Mouse (Mus musculus) heart, embryonic 16.5 days (tissue): Measurements from ENCODE around the gene Aaed1. TPM values are rescaled to one million over a fixed set of nuclear protein-coding genes. Genes with fewer than 3 reads are reported as not detected.

Experiments
- ATAC-seq: fragments of 200-750 bp; cut with Nextera tagmentation; replicated peaks from 2 replicates; pipeline ENCODE4 v1.8.0; 2017; ENCODE audit warnings: moderate number of reproducible peaks; ENCODE audit not compliant: insufficient read depth, low FRiP score; ENCODE audit errors: extremely low read depth
- H3K27ac ChIP-seq: fragments of 300-500 bp; sonication (generic); 2 replicates; pipeline ENCODE4 v1.5.1; 2014; ENCODE audit warnings: mild to moderate bottlenecking, low read length, control low read depth, moderate library complexity
- H3K27me3 ChIP-seq: fragments of 300-500 bp; sonication (generic); 2 replicates; pipeline ENCODE4 v1.6.1; 2014; ENCODE audit warnings: low read length, mixed read lengths; ENCODE audit not compliant: control insufficient read depth, insufficient read depth
- H3K36me3 ChIP-seq: fragments of 300-500 bp; sonication (generic); 2 replicates; pipeline ENCODE4 v1.6.1; 2014; ENCODE audit not compliant: control insufficient read depth, insufficient read depth
- H3K4me1 ChIP-seq: fragments of 300-500 bp; sonication (generic); 2 replicates; pipeline ENCODE4 v1.6.1; 2014; ENCODE audit warnings: low read length, mixed read lengths; ENCODE audit not compliant: control insufficient read depth, insufficient read depth
- H3K4me2 ChIP-seq: fragments of 300-500 bp; sonication (generic); 2 replicates; pipeline ENCODE4 v1.6.1; 2014; ENCODE audit warnings: low read depth, mild to moderate bottlenecking, control low read depth, low read length
- H3K4me3 ChIP-seq: fragments of 300-500 bp; sonication (generic); 2 replicates; pipeline ENCODE4 v1.5.1; 2014; ENCODE audit warnings: mild to moderate bottlenecking, control low read depth, low read length
- H3K9ac ChIP-seq: fragments of 300-500 bp; sonication (generic); 2 replicates; pipeline ENCODE4 v1.6.1; 2014; ENCODE audit warnings: low read length, control low read depth
- H3K9me3 ChIP-seq: fragments of 300-500 bp; sonication (generic); replicated peaks from 2 replicates; pipeline ENCODE4 v1.6.1; 2016; ENCODE audit warnings: low read length; ENCODE audit not compliant: control insufficient read depth
- WGBS: fragments of 180-500 bp; shearing (Covaris S2); extraction: QIAGEN DNeasy Blood & Tissue Kit; methylation state at CpG from one replicate; pipeline ENCODE4 v1.1.7; 2014; 5-methylcytosine and 5-hydroxymethylcytosine counted together
- polyA plus RNA-seq: library from polyadenylated mRNA; unstranded; fragments of >200 nt; fragmentation: Nextera tagmentation; extraction: Ambion mirVana; gene quantifications from 2 replicates; pipeline ENCODE4 v1.2.1, GENCODE M21; 2015

The Aaed1 gene
- polyA plus RNA-seq, 1 experiment from 2014 or later = 70.4 TPM

DNA sequence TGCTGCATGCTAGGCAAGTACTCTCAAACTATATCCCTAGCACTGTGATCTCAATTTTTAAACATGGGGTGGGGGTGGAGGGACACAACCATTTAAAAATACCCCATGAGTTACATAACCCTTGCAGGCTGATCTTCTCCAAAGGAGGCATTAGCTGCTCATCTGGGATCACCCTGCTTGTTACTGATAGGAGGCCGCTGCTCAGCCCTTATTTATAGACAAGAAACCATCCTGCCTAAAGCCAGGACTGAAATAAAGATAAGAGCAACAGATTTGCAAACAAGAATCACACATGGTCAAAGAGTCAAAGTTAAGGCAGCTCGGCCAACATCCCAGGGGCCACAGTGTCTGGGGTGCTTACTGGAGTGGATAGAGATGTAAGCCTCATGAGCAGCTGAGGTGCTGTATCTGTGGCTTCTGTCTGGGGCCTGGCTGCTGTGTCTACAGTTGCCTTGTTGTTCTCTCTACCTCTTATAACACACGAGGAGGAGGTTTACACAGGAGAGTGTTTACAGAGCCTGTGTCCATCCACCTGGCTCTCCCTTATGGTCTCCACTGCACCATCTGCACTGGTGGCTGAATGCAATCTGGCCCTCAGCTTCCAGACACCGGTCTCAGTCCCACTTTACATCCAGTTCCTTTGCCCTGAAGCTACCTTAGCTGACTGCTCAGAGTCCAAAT, 75.4 kb downstream of the Aaed1 start:
- 0 out of 2 replicates have a peak overlapping the region, but pooled peaks have one; percentile 7 for H3K9ac ChIP-seq
- WGBS = 27% methylated on average over 4 of the region's 4 CpGs
- no peaks in the 10 kb centered on the region for H3K9me3 ChIP-seq
- no peak overlapping the region for H3K4me2 ChIP-seq
- H3K27ac ChIP-seq = peak overlapping the region; percentile 68
- ATAC-seq = no peak
- peaks cover 30% of the 10 kb centered on the region for H3K4me1 ChIP-seq
- no peak overlapping the region for H3K4me3 ChIP-seq
- no peaks in the 10 kb centered on the region for H3K36me3 ChIP-seq
- H3K27me3 ChIP-seq = no peaks in the 10 kb centered on the region

GRCm38 (mm10) chr13:64235777-64236176, 76.7 kb downstream of the Aaed1 start:
- ATAC-seq = no peak
- H3K4me3 ChIP-seq = no peak overlapping the region
- H3K4me1 ChIP-seq = peaks cover 29% of the 10 kb centered on the region
- H3K36me3 ChIP-seq = no peaks in the 10 kb centered on the region
- H3K9me3 ChIP-seq = no peaks in the 10 kb centered on the region
- WGBS = 64% methylated on average over 3 of the region's 3 CpGs
- no peak overlapping the region; the same call in 1 of the 2 replicates for H3K9ac ChIP-seq
- H3K27ac ChIP-seq = no peak overlapping the region
- no peaks in the 10 kb centered on the region for H3K27me3 ChIP-seq
- H3K4me2 ChIP-seq = no peak overlapping the region

- H3K9me3 ChIP-seq = no peaks in the 10 kb centered on the region
- H3K27ac ChIP-seq = peak overlapping the region; percentile 55
- 40% methylated on average over 4 of the region's 4 CpGs for WGBS
- peaks cover 26% of the 10 kb centered on the region for H3K4me1 ChIP-seq
- no peak overlapping the region for H3K4me2 ChIP-seq
- no peaks in the 10 kb centered on the region for H3K27me3 ChIP-seq
- ATAC-seq = no peak
- H3K4me3 ChIP-seq = no peak overlapping the region
- no peaks in the 10 kb centered on the region for H3K36me3 ChIP-seq
- no peak overlapping the region; the same call in 1 of the 2 replicates for H3K9ac ChIP-seq
Observed at GRCm38 (mm10) chr13:64235062-64235715, 77.3 kb downstream of the Aaed1 start.

DNA sequence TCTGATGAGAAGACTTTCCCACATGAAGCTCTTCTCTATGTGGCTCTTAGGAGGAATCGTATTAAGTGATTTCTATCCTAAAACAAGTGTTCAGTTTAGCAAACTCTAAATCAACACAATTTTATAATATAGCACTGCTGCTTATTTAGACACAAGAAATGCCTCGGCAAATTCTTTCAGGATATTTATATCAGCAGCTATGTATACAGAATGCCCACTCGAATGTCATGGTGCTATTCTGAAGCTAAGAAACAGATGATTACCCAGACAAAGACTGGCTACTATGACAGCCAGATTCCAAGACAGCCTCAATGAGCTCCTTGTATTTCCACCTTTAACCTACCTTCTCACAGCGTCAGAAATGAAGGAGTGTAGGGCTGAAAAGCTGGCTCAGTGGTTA, 79.4 kb downstream of the Aaed1 start:
- no peaks in the 10 kb centered on the region for H3K9me3 ChIP-seq
- H3K4me3 ChIP-seq = no peak overlapping the region
- no peaks in the 10 kb centered on the region for H3K27me3 ChIP-seq
- H3K36me3 ChIP-seq = no peaks in the 10 kb centered on the region
- no peak overlapping the region for H3K27ac ChIP-seq
- H3K4me2 ChIP-seq = no peak overlapping the region
- no peak for ATAC-seq
- no peak overlapping the region for H3K9ac ChIP-seq
- H3K4me1 ChIP-seq = peaks cover 26% of the 10 kb centered on the region
- WGBS = 59% methylated on average over 4 of the region's 4 CpGs

- H3K9me3 ChIP-seq = no peaks in the 10 kb centered on the region
- no peak overlapping the region for H3K4me2 ChIP-seq
- 88% methylated on average over 4 of the region's 4 CpGs for WGBS
- H3K36me3 ChIP-seq = no peaks in the 10 kb centered on the region
- H3K4me3 ChIP-seq = no peak overlapping the region
- H3K27me3 ChIP-seq = no peaks in the 10 kb centered on the region
- H3K4me1 ChIP-seq = no peaks in the 10 kb centered on the region
- no peak for ATAC-seq
- no peak overlapping the region for H3K27ac ChIP-seq
- H3K9ac ChIP-seq = no peak overlapping the region
Observed at GRCm38 (mm10) chr13:64226725-64227124, 85.8 kb downstream of the Aaed1 start.

- H3K27me3 ChIP-seq = no peaks in the 10 kb centered on the region
- no peak overlapping the region for H3K4me2 ChIP-seq
- H3K36me3 ChIP-seq = no peaks in the 10 kb centered on the region
- no peak overlapping the region for H3K27ac ChIP-seq
- H3K9me3 ChIP-seq = no peaks in the 10 kb centered on the region
- no peak overlapping the region for H3K4me3 ChIP-seq
- no peak for ATAC-seq
- H3K4me1 ChIP-seq = no peaks in the 10 kb centered on the region
- 63% methylated on average over 3 of the region's 3 CpGs for WGBS
- H3K9ac ChIP-seq = no peak overlapping the region
Observed at GRCm38 (mm10) chr13:64225738-64226137, 86.8 kb downstream of the Aaed1 start.

Other genes starting within 250 kb of the Aaed1 start
- gene Hsd17b3, start 223.5 kb downstream of the Aaed1 start, polyA plus RNA-seq = not detected in 2 replicates
- 4.1 and 5.2 TPM in 2 replicates for gene Slc35d2, start 183.3 kb downstream of the Aaed1 start, polyA plus RNA-seq
- 27.7 and 29.6 TPM in 2 replicates for gene Zfp367, start 159.5 kb downstream of the Aaed1 start, polyA plus RNA-seq
- gene Habp4, start 150.9 kb downstream of the Aaed1 start, polyA plus RNA-seq = 50.4 and 53.2 TPM in 2 replicates
- gene Cdc14b, start 37.4 kb downstream of the Aaed1 start, polyA plus RNA-seq = 11.7 and 15.5 TPM in 2 replicates
- 325 and 477 TPM in 2 replicates for gene Ctsl, start 58.2 kb upstream of the Aaed1 start, polyA plus RNA-seq
- 10.0 and 12.6 TPM in 2 replicates for gene Cdk20, start 119.6 kb upstream of the Aaed1 start, polyA plus RNA-seq
- not detected in 2 replicates for gene Fam240b, start 185.1 kb upstream of the Aaed1 start, polyA plus RNA-seq